Mouse (Mus musculus) layer of hippocampus, postnatal 25 days (tissue): ENCODE data around the gene Casq2. TPM values are rescaled to one million over a fixed set of nuclear protein-coding genes. Genes with fewer than 3 reads are reported as not detected.
A peak's percentile ranks its signal among the peaks of the same experiment; 100 is the strongest.

Experiments
- DNase-seq, 2 experiments: peaks; one replicate each; pipeline ENCODE4 v3.0.0; 2022; ENCODE audit warnings: mixed read lengths in 2 of 2, low spot score in 1 of 2; ENCODE audit errors: extremely low spot score in 1 of 2
- total RNA-seq, 2 experiments: library from RNA; stranded (reverse); gene quantifications; 2 replicates each; pipeline ENCODE4 v1.2.3; 2021

Casq2 gene
- 1 to 10 TPM in 1 of 2 experiments, under 1 TPM in 1; 0.91 to 1.3 TPM for total RNA-seq

DNA sequence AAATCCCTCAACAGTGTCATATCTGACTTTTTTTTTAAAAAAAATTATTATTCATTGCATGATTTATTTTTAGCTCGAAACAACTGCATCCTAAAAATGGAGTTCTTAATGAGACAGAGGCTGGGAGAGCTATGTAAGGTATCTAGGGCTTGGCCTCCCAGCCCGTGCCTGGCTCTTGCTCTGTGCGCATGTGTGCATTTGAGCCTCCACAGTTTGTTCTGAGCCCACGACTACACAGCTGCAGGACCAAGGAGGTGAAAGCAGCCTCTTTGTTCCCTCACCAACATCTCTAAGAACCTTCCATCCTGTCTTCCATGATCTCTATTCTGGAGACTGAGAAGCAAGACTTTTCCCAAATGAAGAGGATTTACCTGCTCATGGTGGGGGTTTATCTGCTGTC lies at the start of gene Casq2:
TSS of gene Casq2 (plus strand) at position 133 of the 400 bp plus-strand sequence.
- no peak for DNase-seq

DNA sequence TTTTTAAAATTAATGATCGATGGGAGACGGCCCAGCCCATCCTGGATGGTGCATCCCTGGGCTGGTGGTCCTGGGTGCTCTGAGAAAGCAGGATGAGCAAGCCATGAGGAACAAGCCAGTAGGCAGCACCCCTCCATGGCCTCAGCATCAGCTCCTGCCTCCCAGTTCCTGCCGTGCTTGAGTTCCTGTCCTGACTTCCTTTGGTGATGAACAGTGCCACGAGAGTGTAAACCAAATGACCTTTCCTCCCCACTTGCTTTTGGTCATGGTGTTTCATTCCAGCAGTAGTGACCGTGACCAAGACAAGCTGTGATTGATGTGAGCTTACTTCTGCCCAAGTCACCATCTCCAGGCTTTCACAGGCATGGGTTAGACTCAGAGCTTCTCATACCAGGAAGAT lies 48.4 kb upstream of the Casq2 start:
- DNase-seq, result no peak

DNA sequence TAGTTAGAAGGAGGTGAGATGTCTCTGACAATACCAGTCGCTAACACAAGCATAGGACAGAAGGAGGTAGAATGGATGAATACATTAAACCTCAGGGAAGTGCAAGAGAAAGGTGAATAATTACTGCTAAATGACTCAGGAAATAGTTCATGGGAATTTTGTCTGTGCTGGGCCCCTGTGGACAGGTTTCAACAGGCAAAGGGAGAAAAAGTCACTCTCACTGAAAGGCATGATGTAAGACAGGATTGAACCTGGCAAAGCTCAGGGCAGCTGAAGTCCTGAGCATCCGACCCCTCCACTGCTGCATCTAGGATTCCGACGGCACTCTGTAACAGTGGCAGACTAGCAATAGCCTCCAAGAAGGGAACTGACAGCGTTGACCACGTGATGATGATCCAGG lies 47.6 kb upstream of the Casq2 start:
- no peak for DNase-seq

DNA sequence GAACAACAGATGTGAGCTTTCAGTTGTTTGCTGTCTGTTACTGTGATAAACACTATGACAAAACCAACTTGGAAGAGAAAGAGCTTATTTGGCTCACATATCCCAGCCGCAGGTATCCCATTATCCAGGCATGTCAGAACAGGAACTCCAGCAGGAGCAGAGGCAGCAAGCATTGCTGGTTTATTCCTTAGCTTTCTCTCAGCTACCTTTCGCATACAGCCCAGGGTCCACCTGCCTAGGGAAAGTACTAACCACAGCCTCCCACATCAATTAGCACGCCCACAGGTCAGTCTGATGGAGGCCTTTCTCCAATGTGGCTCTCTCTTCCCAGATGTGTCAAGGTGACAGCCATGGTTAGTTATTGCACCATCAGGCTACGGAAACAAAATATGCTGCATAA lies 44.6 kb upstream of the Casq2 start:
- DNase-seq, result no peak

DNA sequence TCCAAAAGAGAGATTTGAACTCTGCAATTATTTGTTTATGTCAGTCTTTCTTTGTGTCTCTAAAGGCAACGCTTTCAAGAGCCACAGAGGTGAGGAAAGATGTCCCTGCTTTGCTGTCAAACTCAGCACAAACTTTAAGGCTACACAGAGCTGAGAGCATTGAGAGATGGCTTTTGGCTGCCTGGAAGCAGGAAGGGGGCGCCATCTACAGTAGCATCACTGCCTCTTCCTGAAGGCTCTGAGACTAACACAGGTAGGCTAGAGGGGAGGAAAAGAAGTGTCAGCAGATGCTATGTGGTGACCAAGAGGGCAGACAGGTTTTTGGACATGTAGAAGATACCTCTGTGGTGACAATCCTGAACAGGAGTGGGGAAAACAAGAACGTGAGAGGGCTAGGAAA lies 41.1 kb upstream of the Casq2 start:
- DNase-seq, result no peak

DNA sequence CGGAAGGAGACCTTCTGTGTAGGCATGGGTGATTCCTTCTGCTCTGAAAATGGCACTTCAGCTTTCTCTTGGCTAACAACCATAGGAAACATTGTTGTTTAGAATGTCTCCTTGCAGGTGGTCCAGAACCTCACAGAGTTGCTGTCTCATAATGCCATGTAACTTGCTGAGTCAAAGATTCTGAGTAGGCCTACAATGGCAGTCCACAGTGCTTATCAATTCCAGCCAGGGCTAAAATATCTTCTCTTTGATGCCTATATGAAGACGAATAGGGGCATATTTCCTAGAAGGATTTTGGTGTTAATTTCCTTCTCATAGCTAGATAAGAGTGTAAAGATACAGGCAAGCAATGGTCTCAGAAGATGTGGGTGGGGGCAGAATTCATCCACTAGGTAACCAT lies 38.7 kb upstream of the Casq2 start:
- DNase-seq, result no peak

DNA sequence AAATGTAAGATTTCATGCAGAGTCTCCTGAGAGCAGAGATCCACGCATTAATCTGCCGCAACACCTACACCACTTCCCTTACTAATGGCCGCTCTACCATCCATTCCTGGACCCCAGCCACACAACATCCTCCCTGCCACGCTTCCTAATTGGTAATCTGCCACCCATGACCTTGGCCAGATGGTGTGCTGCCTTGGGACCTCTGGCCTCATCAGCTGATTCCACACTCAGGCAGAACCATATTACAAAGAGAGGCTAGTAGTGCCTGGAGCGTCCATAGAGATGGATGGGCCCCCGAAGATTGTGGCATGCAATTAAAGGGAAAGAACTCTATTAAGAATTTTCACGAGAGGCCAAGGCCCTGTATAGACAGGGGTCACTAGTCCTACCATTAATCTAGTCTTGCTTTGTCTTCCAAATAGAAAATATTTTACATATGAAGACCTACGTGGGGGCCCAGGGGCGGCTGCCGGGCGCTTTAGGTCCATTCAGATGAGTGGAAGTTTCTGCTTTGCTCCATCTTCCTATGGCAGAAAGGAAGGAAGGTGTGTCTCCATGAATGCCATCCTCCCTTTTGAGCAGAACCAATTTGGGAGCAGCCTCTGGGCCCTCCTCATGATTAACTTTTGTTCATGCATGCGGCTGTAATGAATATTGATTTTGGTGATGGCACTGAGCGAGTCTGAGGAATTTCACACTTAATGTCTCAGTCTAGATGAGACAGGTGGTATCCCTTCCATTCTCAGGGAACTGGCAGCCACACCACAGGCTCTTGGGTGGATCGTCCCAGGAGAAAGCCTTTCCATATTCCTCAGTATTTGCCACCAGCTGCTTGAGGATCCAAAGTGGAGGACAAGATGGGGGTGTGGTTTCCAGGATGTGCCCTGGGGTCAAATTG lies 36.8 kb upstream of the Casq2 start:
- DNase-seq, result no peak

DNA sequence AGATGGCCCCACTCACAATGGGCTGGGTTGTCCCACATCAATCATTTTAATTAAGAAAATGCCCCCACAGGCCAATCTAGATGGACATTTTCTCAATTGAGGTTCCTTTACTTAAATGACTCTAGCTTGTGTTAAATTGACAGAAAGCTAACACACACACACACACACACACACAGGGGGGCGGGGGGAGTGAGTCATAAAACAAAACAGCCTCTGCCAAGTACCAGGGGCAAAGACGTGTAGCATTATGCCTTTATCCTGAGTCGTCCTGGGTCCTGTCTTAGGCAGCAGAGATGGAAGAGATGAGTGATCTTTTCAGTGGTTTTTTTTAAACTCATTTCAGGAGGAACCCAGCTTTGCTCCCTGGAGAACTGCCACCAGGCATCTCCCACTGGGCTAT lies 34.2 kb upstream of the Casq2 start:
- DNase-seq, result no peak

DNA sequence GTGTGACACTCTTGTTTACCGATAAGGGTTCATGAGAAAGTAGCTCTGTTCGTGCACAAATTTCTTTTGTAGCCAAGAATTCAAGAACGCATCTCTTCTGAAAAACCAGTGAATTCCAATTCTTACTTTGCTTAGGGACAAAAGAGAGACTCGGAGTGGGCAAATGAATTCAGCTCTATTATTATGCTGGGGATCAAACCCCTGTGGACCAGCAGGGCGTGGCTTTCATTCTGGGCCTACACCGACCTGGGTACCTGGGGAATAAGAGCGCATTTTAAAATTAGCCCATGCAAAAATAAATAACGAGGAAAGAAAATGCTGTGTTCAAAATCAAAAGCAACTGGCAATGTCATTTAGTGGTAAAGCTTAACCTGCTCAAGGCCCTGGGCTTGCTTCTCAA lies 32.9 kb upstream of the Casq2 start:
- DNase-seq, result no peak

DNA sequence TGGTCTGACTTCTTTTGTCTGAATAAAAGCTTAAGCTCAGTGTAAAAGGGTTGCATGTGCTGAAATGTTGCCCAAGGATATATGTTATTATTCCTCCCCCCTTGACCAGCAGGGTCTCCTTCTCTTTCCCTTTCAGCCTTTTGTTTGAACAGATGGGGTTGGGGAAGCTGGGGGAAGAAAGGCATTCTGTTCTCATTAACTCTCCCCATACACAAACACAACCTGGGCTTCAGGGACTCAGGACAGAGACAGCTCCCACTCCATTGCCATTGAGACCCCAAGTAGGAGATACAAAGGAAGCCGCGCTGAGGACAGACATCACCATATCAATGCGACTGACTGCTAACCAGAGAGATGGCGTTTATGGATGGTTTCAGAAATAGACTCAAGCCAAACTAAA lies 30.3 kb upstream of the Casq2 start:
- no peak for DNase-seq

DNA sequence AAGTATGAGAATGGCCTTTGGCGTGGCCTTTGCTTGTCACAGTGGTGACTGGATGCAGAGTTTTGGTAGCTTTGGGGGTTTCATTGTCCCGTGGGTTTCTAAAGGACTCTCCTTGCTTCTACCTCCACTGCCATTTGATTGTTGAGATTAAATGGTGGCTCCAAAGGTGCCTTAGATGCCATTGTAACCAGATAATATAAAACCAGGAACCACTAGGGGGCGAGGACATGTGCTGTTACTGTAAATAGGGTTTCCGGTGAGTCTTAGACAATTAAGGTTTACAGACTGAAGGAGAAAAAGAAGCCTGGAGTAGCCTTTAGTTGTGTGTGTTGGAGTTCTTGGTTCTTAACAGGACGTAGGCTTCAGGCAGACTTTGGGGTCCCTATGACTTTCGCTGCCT lies 26.1 kb upstream of the Casq2 start:
- no peak for DNase-seq

DNA sequence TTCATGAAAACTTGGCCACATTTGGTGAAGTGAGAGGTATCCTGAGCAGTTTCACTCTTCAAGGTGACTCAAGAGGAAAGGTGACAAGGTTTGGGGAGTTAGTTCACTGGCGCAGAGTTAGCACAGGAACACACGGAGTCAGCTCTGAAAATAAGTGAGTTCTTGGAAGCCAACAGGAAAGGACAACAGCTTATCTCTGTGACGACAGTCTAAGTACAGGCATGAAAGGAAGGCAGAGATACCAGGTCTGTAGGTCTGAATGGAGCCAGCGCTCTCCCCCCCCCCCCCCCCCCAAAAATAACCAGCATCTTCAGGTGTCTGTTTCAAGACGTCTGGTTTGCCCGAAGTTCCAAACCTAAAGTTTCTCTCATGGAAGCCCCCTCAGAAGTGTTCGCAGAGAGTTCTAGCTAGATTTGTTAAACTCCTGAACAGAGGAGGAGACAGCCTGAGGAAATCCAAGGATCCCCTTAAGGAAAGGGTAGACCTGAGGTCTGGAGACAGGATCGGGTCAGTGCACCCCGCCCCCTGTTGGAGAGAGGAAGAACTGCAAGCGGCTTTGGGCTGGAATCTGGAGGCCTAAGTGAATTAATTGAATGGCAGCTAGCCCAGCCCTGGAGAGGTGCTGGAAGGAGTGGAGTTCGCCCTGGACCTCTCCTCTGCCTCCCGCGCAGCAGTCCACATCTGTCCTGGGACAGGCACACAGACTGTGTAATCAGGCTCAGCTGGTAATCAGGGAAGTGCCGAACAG lies 24.1 kb upstream of the Casq2 start:
- peak; percentile 27 to 71 for DNase-seq

DNA sequence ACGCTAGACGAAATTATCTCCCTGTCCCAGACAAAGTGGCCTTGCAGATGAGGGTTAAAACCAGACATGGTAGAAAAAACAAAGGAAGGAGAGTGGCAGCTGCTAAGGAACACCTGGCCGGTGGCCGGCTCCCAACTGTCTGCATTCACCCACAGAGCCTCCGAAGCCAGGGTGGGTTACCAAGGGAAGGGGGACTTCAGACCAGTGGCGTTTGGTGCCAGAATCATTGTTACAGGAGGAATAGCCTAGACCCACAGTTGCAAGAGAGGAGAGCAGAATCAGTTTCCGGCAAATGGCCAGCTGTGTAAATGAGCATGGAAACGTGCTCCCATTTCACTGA lies 23.6 kb upstream of the Casq2 start:
- no peak for DNase-seq

DNA sequence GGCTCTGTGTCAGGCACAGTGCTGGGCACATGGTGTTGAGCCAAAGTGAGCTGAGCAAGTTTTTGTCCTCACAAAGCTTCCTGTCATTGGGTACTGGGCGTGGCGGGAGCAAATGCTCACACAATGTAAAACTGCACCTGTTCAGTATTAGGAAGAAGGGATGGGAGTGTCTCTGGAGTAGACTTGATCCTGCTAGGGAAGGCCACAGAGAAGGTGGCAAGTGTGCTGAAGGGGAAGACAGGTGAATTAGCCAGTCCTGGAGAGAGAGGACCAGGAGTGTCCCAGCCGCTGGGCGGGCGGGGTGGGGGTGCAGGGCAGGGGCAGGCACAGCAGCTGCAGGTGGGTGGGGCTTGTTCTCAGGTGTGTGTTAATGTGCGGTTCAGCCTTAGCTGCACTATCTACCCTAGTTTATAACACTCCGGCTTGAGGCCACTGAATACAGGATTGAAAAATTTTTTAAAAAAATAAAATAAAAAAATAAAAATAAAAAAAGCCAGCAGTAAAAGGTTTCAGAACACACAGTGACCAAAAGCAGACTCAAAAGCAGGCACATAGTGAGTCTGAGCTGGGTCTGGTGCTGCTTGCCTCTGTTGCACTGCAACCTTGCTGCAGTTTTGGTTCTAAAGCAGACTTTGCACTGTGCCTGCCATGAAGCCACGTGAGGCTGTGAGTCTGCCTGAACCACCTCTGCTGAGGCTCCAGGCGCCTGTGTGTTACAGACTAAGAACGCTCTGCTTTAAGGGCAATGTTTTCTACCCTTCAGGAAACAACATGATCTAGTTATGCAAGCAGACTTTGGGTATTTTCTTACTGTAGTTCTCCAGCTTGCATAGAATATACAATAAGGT lies 22.7 kb upstream of the Casq2 start:
- no peak for DNase-seq

DNA sequence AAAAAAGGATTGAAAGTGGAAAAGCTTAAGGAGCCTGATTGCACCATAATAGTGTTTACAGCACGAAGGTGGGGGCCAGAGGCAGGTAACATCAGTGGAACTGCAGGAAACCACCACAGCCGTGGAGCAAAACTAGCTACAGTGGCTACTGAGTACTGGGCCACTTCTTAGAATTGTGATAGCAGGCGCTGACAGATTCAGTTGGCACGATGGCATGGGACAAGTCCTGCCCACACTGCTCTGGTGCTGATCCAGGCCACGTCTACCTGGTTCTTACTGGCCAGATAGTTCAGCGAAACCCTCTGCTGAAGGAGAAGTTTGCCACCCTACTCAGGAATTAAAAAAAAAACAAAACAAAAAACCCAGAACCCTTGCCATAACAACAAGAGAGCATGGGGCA lies 21.6 kb upstream of the Casq2 start:
- DNase-seq, result no peak

DNA sequence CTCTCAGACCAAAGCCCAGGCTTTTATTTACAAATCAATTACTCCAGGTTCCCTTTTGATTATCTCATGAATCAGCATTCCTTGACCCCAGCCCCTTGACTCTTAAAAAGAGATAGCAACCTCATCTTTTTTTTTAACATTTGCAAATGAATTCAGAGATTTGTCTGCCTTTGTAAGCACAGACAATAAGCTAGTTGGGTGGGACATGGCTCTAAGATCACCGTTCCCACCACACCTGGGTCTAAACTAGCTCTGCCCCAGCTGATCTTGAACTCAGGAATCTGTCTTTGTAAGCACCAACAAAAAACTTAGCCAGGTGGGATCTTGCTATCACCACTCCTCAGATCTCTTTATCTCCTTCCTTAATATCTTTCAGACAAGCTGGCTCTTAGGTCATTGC lies 18.9 kb upstream of the Casq2 start:
- no peak for DNase-seq

DNA sequence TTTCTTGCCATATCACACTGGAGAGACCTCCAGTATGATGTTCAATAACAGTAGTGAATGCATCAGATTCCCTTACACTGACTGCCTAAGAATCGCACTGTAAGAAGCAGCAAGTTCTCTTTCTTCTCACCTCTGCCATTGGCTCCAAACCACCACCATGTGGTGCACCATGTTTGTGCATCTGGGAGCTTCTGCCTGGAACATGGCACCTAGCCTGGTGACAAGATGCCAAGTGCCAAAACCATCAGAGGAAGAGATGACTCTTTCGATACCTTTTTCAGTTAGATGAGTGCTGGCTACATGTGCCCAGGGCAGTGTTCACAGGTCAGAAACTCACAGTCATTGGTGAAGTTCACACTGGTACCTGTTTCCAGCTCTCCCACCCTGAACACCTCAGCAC lies 18.4 kb upstream of the Casq2 start:
- DNase-seq, result no peak

DNA sequence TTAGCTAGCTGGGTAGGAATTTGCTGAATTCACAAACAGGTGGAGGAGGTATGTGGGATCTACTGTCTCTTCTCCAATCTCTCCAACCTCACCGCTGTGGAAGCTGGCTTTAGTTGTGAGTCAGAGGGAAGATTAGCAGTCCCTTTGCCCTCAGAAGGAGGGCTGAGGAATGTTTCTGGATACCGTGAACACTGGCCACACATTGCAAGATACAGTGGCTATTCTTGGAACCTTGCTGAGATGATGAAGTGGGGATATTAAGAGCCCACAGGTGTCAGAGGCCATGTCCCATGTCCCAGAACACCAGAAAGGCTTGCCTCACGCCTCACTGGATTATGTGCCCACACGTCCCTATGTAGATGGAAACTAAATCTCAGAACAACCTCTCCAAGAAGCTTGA lies 17.0 kb upstream of the Casq2 start:
- no peak for DNase-seq

DNA sequence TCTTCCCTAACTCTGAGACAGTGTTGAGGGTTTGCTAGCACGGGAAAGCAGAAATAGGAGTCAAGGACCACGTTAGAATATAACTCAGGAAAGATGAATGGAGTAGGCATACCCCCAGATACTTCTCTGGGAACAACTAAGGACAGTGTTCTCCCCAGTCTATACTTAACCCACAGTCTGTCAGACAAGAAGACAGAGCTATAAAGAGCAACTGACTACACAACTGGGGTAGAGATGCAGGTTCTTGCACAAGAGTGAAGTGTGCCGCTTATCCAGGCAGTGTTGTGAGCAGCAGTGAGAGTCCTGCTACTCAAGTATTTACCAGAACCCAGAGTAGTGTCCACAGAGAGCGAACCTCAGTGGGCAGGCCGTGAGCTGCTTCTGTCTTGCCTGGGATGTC lies 16.5 kb upstream of the Casq2 start:
- DNase-seq, result no peak

DNA sequence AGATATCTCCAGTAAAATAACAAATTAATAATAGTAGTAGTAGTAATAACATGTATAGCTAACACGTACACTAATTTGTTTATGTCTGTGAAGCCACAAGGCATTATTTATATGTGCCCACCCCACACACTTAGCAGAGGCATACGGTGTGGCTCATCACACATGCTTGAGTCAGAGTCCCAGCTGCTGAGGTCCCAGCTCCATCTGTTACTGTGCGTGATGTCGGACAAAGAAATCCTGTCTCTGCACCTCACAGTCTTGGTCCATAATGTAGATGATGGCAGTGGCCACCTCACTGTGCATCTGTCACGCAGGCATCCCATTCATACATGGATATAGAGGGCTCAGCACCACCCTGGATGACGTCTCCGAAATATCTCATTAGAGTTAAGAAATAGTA lies 15.9 kb upstream of the Casq2 start:
- no peak for DNase-seq

DNA sequence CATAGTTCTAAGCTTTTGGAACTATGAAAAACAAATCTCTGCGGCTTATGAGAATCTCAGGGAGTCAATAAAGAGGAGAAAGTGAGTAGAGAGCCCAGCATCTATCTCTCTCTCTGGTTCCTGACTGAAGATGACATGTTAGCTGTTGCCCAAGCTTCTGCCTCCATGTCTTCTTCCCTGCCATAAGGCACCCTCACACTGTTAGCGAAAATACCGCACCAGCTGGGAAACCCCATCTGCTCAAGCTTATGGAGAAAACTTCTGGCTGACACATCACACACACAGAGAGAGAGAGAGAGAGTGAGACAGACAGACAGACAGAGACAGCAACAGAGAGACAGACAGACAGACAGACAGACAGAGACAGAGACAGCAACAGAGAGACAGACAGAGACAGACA lies 15.2 kb upstream of the Casq2 start:
- DNase-seq, result peak; percentile 37 to 57
